Mouse (Mus musculus): ENCODE measurements around the gene Klhdc8b.

Gene Klhdc8b

GRCm38 (mm10) chr9:108461181-108461631, at the start of gene Klhdc8b:
TSS of gene Klhdc8b (minus strand) at chr9:108461581.
- in situ Hi-C loops (cut with MboI, MseI) = no loop called here

GRCm38 (mm10) chr9:108508776-108509175, 47.4 kb upstream of the Klhdc8b start:
- in situ Hi-C loops (cut with MboI, MseI) = no loop called here

- in situ Hi-C loops (cut with MboI, MseI) = no loop called here
Observed at GRCm38 (mm10) chr9:108507619-108508434, 46.4 kb upstream of the Klhdc8b start, which contains the start of gene Qars. TSS of gene Qars (plus strand) at chr9:108507706.

DNA sequence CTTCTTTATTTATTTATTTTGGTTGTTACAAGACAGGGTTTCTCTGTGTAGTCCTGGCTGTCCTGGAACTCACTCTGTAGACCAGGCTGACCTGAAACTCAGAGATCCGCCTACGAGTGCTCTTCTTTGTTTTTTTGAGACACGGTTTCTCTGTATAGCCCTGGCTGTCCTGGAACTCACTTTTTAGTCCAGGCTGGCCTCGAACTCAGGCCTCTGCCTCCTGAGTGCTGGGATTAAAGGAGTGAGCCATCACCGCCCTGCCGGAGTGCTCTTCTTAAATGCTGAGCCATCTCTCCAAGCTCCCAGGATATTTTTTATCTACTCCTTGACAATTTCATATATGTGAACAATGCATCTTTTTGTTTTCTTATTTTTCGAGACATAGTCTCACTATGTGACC, 45.5 kb upstream of the Klhdc8b start:
- in situ Hi-C loops (cut with MboI, MseI) = no loop called here

DNA sequence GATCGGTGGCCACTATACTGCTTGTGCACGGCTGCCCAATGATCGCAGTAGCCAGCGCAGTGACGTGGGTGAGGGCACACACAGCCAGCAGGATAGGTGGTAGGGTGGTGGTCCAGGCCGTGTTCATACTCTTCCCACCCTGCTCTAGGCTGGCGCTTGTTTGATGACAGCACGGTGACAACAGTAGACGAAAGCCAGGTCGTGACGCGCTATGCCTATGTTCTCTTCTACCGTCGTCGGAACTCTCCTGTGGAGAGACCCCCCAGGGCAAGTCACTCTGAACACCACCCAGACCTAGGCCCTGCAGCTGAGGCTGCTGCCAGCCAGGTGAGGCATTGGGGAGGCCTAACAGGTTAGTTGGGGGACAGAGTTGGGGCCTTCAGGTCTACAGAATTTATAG, 38.6 kb upstream of the Klhdc8b start:
- in situ Hi-C loops (cut with MboI, MseI) = no loop called here

- in situ Hi-C loops (cut with MboI, MseI) = no loop called here
Observed at GRCm38 (mm10) chr9:108499231-108499630, 37.9 kb upstream of the Klhdc8b start.

DNA sequence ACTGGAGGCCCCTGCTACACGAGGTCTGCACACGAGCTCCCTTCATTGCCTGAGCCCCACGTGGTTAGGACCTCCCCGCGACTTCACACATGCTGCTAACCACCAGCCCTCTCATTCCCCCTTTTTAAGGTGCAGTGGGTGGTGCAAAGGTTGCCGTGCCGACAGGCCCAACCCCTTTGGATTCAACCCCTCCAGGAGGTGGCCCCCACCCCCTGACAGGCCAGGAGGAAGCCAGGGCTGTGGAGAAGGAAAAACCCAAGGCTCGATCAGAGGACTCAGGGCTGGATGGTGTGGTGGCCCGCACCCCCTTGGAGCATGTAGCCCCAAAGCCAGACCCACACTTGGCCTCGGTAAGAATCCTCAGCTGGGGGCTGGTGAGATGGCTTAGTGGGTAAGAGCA, 33.5 kb upstream of the Klhdc8b start:
- in situ Hi-C loops (cut with MboI, MseI) = no loop called here

- in situ Hi-C loops (cut with MboI, MseI) = no loop called here
Observed at GRCm38 (mm10) chr9:108494146-108494825, 32.9 kb upstream of the Klhdc8b start.

DNA sequence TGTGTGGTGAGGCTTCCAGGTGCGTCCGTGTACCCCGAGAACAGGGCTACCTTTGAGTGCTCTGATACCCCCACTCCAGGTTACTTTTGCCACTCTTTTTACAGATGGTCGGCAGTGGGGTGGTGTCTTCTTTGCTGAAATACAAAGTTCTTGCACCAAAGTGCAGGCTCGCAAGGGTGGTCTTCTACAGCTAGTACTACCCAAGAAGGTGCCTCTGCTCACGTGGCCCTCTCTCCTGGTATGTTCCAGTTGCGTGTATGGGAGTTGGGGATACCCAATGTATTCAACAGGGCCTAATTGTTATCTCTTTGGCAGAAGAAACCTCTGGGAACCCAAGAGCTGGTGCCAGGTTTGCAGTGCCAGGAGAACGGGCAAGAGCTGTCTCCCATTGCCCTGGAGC, 31.9 kb upstream of the Klhdc8b start:
- in situ Hi-C loops (cut with MboI, MseI) = no loop called here

DNA sequence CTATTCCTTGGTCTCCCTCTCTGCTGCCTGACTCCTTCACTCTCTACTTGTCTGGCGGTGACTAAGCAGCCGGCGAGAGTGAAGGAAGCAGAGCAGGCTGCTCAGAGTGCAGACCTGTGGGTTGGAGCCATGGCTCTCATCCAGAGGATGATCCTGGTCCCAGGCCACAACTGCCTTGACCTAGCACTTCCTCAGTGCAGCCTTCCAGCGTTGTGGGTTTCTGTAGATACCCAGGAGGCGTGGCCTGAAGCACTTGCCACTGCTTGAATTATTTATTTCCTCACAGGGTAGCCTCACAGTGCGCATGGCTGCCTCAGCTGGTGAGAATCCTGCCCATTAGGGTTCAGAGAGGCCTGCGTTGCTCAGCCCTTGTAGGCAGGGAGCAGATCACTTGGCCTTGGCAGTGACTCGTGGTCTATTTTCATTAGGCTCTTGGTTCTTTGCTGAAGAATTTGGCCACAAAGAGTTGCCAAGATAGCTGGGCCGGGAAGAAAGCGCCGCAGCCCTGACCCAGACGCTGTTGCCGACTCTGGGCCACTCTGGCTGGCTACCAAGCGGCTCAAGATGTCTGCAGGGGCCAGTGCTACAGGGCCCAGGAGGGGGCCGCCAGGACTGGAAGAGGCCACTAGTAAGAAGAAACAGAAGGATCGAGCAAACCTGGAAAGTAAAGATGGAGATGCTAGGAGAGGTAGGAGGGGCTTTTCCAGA, 30.8 kb upstream of the Klhdc8b start:
- in situ Hi-C loops (cut with MboI, MseI) = no loop called here

- in situ Hi-C loops (cut with MboI, MseI) = no loop called here
Observed at GRCm38 (mm10) chr9:108491286-108491580, 29.9 kb upstream of the Klhdc8b start.

DNA sequence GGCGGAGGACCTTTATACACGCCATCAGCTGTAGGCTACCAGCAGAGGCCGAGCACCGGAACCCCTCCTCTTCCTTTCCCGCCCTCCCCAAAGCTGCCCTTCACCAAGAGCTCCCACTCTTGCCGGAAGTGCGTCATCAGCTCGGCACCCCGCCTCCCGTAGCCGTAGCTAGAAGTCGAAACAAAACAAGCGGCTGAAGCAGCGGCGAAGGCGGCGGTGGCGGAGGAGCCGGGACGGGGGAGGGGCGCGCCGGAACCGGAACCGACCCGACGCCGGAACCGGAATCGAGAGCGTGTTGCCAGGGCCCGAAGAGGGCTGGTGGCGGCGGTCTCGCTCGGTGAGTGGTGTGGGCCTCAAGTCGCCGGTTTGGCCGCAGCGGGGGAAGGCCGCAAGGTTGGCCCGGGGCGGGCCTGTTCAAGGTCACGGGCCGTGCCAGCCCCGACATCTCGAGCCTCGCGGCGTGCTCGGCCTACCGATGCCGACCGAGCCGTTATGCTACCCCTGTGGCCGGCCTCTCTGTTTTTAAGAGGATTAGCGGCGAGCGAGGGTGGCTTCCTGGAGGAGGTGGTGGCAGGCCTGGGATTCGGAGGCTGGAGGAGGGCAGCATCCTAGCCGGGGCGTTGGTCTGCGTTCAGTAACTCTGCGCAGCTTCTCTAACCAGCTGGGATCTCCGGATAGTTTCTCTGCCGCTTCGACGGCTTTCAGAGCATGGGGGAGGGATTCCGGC, 29.3 kb upstream of the Klhdc8b start, which contains the start of gene Usp19:
Gene Usp19 (plus strand): TSS at position 44 of the 727 bp plus-strand sequence.
- in situ Hi-C loops (cut with MboI, MseI) = no loop called here

- in situ Hi-C loops (cut with MboI, MseI) = loop anchor here (5.0 kb wide), 1 partner anchor 43 kb away; no protein-coding TSS in a partner anchor
Observed at GRCm38 (mm10) chr9:108489702-108490558, 28.5 kb upstream of the Klhdc8b start.

DNA sequence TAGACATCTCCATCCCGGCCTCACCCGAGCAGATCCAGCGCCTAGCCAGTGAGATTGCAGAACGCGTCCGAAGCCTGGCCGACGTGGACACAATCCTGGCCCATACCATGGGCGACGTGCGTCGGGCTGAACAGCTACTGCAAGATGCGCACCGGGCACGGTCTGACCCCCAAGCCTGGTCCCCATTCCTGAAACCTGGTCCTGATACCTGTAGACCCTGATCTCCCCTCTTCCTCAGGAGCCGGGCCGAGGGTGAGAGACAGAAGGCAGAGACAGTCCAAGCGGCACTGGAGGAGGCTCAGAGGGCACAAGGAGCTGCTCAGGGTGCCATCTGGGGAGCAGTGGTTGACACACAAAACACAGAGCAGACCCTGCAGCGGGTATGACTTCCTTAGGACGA, 27.8 kb upstream of the Klhdc8b start:
- in situ Hi-C loops (cut with MboI, MseI) = loop anchor here (5.0 kb wide), 1 partner anchor 42 kb away; no protein-coding TSS in a partner anchor

GRCm38 (mm10) chr9:108488403-108488802, 27.0 kb upstream of the Klhdc8b start:
- in situ Hi-C loops (cut with MboI, MseI) = loop anchor here (5.0 kb wide), 1 partner anchor 41 kb away; no protein-coding TSS in a partner anchor

DNA sequence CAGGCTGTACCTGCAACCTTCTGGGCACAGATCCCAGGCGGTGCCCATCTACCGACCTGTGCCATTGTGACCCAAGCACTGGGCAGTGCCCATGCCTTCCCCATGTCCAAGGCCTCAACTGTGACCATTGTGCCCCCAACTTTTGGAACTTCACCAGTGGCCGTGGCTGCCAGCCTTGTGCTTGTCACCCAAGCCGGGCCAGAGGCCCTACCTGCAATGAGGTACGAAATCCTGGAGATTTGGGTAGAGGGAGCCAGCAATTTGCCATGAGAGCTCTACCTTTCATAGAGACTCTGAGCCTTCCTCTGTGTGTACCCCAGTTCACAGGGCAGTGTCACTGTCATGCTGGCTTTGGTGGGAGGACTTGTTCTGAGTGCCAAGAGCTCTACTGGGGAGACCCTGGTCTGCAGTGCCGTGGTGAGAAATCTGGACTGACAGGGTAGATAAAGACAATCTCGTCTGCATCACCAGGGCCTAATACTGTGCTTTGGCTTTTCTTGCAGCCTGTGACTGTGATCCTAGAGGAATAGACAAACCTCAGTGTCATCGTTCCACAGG, 25.7 kb upstream of the Klhdc8b start:
- in situ Hi-C loops (cut with MboI, MseI) = loop anchor here (5.0 kb wide), 1 partner anchor 40 kb away; no protein-coding TSS in a partner anchor

- in situ Hi-C loops (cut with MboI, MseI) = loop anchor here (5.0 kb wide), 1 partner anchor 38 kb away; no protein-coding TSS in a partner anchor
Observed at GRCm38 (mm10) chr9:108485301-108485875, 24.0 kb upstream of the Klhdc8b start.

DNA sequence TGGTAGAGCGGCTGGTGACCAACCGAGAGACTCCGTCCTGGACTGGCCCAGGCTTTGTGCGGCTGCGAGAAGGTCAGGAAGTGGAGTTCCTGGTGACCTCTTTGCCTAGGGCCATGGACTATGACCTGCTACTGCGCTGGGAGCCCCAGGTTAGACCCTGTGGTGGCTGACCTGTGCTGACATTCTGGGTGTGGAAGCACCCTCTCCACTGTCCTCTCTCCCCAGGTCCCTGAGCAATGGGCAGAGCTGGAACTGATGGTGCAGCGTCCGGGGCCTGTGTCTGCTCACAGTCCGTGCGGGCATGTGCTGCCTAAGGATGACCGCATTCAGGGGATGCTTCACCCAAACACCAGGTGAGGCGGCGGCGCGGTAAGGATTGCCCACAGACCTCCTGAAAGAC, 22.6 kb upstream of the Klhdc8b start:
- in situ Hi-C loops (cut with MboI, MseI) = no loop called here

DNA sequence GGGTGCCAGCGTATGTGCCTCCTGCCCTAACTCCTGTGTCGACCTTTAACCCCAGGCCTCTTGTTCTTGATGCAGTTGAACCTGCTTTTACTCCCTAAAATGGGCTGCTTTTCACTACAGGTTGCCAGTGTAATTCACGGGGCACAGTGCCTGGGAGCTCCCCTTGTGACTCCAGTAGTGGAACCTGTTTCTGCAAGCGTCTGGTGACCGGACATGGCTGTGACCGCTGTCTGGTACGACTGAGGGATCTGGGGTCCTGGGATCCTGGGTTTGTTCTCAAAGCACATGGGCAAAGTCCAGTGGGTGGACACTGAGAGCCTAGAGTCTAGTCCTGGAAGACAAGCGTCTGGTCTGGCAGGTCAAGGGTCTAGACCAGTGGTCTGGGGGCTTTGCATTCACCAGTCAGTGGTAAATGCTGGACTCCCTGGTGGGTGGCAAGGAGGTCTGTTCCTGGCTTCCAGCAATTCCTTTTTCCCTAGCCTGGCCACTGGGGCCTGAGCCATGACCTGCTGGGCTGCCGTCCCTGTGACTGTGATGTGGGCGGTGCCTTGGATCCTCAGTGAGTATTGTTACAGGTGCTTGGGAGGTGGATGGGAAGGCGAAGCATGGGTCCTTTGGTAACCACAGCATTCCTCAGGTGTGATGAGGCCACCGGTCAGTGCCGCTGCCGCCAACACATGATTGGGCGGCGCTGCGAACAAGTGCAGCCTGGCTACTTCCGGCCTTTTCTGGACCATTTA, 21.8 kb upstream of the Klhdc8b start:
- in situ Hi-C loops (cut with MboI, MseI) = no loop called here
